Mouse (Mus musculus): ENCODE data around the gene Egfl6.
"Not testable (repeated sequence)": the region's sequence is repeated elsewhere in the genome, so short reads cannot be mapped to it uniquely, and the experiment has no call there.

Gene Egfl6

DNA sequence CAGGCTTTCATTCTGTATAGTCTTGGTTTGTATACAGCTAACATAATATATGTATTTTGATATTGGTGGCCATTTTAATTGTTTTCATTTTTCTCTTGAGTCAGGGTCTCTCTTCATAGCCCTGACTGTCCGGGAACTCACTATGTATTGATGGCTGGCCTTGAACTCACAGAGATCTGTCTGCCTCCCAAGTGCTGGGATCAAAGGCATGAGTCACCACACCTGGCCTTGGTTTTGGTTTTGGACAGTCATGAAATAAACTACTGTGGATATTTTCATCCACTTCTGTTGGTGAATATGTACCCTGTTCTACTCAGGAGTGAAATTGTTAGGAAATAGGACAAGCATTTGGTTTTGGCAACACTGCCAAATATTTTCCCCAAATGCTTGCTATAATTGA is 68.9 kb downstream of the Egfl6 start:
- no peak for DNase-seq (ENCODE audit: low spot score in 2 of 2)

DNA sequence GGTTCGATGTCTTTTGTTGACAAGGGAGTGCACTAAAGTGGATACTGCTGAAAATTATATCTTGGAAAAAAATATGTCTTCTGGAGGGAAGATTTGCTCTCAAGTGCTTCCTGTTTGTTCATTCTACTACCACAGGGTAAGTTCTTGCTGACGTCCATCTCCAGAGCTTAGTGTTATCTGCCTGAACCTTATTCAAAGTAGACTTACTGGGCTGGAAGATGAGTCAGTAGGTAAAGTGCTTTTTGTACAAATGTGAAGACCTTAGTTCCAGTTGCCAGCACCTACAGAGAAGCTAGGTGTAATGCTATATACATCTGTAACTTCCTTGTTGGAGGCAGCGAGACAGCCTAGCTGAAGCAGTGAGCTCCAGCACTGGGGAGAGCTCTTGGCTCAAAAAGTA is 69.6 kb downstream of the Egfl6 start:
- no peak for DNase-seq (ENCODE audit: low spot score in 2 of 2)

DNA sequence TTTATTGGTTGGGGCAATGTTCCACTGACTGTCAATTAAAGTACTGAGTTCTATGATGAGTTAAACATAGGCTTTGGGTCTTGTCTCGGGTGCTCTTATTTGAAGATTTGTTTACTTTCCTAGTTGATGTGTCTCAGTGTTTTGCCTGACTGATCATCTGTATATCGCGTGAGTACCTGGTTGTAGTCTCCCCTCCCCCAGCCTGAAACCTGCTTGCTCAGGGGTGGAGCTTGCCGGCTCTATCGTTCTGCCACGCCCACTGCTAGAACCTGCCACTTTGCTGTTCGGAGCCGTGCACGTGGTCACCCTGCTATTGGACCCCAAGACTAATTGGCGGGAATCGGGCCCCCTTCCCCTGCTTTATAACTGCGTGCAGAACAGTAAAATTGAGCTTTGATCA is 71.5 kb downstream of the Egfl6 start:
- DNase-seq (ENCODE audit: low spot score in 2 of 2) = not testable (repeated sequence)

DNA sequence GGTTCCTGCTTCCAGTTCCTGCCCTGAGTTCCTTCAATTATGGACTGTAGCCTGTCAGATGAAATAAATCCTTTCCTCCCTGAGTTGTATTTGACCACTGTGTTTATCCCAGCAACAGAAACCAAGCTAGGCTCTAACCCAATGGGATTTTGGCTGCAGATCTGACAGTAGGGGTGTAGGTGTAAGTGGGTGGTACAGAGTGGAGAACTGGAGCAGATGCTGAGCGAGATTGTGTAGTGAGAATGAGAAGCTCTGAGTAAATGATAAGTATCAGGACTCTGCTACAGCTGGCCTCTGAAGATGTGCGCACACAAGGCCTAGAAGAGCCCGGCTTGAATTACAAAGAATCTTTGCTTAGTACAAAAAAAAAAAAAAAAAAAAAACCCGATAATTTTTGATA is 73.4 kb downstream of the Egfl6 start:
- peak in 1 of 2 experiments; percentile 4 for DNase-seq (ENCODE audit: low spot score in 2 of 2)

DNA sequence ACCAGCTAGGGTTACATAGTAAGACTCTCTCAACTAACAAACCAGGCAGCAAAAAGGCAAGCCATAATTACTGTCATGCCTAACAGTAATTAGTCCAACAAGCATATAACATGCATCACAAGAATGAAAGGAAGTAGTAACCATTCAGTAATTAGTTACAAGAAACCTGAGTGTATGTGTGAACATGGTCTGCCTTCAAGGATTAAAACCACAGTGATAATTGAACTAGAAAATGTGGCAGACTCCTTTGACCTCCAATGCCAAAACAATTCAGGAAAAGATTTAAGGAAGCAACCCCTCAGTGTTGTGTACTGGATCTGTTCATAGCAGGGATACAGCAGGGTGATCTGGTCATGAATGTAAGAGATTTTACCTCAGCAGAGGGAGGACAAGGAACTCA is 74.4 kb downstream of the Egfl6 start:
- no peak for DNase-seq (ENCODE audit: low spot score in 2 of 2)

DNA sequence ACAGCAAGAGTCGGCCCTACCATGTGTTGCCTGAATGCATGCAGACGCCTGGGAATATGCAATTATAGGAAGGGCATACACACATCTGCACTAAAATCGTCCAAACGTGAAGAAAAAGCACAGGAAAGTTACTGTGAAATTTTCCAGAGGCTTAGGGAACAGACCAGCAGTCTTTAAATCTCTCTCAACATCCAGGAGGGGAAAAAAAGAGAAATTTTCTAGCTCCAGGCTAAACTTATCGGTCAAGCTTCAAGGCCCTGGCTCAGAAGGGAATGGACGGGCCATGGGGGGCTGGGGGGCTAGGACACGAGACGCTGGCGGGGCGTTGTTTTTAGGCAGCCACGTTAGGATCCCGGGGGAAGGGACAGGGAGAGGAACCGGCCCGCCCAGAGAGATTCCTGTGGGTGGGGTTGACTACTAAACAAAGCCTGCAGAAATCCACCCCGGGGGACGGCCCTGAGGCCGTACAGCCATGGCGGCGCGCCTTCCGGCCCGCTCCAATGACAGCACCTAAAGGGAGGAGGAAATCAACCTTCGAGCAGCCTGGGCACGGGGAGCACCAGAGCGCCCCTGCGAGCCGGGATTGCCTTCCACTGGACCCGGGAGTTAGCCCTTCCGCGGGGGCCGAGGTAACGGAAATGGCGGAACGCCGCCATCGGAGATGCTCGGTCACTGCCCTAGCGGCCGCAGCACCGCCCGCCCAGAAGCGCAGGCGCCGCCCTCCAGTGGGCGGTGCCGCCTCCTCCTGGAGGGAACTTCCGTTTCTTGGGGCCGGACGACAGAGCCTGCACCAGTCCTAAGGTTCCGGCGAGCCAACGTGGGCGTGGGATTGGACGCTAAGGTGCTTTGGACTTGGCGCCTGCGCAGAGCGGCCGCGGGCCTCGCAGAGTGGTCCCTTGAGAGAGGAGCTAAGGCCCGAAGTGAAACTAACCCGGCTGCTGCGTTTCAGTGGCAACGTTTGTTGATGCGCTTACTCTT is 75.5 kb downstream of the Egfl6 start:
- DNase-seq (ENCODE audit: low spot score in 2 of 2) = peak; percentile 86 to 87

DNA sequence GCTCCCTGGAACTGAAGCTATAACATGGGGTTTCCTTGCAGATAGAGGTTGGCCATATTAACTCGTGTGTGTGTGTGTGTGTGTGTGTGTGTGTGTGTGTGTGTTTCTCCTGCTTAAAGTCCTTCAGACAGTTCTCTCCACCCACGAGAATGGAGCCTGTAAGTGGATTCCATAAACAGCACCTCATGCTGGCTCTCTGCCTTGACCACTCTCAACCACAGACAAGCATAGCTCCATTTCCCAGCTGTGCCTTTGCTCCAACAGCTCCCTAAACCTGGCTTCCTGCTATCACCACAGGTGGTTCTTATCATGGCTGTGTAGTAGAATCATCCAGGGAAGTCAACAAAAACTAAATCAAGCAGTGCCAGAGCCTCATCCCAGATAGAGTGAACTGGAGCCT is 81.1 kb downstream of the Egfl6 start:
- DNase-seq (ENCODE audit: low spot score in 2 of 2) = no peak

DNA sequence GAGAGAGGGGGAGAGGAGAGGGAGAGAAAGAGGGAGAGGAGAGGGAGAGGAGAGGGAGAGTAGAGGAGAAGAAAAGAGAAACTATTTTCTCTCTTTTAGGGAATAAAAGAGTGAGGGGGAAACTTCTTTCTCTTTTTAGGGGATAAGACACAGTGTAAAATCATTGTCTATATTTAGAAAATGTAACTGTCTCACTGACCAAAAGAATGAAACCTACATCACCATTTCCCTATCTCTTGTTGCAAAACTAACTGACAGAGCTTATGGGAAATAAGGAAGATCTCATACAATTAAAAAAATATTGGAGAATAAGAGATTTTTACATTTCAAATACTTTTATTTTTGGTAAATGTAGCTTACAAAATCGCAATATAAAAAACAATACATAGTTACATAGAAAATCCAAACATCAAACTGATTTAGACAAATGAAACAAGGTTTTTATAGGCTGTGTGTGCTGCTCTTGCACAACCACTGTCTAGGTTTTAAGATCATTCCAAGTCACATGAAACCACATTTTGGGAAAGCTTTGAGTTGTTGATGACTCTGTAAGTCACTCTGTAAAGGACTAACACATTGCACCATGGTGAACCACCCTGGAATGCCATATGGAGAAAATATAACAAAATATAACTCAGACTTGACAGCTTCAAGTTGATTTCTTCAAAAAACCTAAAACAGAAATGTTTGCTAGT is 85.9 kb downstream of the Egfl6 start:
- no peak for DNase-seq (ENCODE audit: low spot score in 2 of 2)

DNA sequence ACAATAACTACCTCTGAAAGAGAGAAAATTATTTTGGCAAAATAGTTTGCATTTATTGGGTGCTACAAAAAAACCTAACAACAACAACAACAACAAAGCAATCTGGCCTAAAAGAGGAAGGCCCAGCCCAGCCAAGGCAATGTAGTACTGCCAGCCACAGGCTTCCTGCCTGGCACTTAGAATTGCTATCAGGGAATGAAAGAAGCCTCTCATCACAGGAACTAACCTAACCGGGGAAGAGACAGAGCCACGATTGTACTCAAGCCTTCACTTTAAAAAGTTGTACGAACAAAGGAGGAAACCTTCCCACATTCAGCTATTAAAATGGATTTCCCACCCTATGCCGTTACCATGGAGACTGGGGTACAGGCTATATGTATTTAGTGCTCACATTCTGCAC is 87.7 kb downstream of the Egfl6 start:
- DNase-seq (ENCODE audit: low spot score in 2 of 2) = no peak

DNA sequence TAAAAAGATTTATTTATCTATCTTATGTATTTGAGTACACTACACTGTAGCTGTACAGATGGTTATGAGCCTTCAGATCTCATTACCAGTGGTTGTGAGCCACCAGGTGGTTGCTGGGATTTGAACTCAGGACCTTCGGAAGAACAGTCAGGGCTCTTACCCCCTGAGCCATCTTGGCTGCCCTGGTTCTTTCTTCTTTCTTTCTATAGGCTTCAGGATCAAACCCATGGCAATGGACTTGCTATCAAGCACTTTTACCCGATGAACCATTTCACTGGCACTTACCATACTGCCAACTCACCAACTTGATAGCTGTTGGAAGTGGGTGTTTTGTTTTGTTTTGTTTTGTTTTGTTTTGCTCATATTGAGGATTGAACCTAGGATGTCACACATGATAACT is 90.5 kb downstream of the Egfl6 start:
- no peak for DNase-seq (ENCODE audit: low spot score in 2 of 2)

DNA sequence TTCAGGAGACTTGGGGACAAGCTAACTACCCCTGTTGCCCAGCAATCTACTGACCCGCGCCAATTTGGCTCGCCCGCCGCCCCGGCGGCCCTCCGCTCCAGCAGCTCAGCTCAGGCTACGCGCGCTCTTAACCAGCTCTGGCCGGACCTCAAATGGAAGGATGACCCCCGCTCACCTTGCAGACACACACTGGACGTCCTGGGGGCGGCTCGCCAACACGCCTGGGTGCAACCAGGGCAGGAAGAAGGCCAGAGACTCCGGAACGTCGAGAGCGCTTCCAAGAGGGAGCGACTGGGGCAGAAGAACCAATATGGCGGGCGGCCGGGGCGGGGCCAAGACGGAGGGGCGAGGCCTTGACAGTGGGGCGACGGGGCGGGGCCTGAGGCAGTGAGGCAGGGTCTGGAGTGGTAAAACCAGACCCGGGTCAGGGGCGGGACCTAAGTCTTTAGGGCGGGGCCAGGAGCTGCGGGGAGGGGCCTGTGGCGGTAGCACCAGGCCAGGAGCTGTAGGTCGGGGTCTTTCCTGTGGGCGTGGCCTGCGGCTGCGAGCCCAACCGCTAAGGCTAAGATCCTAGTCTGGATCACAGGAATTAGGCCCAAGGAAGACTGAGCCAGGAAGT is 106.0 kb downstream of the Egfl6 start, which contains the start of gene Rab9:
Gene Rab9, minus strand, starts transcription at position 503 of the 619 bp plus-strand sequence.
- DNase-seq (ENCODE audit: low spot score in 2 of 2) = peak; percentile 81 to 85

DNA sequence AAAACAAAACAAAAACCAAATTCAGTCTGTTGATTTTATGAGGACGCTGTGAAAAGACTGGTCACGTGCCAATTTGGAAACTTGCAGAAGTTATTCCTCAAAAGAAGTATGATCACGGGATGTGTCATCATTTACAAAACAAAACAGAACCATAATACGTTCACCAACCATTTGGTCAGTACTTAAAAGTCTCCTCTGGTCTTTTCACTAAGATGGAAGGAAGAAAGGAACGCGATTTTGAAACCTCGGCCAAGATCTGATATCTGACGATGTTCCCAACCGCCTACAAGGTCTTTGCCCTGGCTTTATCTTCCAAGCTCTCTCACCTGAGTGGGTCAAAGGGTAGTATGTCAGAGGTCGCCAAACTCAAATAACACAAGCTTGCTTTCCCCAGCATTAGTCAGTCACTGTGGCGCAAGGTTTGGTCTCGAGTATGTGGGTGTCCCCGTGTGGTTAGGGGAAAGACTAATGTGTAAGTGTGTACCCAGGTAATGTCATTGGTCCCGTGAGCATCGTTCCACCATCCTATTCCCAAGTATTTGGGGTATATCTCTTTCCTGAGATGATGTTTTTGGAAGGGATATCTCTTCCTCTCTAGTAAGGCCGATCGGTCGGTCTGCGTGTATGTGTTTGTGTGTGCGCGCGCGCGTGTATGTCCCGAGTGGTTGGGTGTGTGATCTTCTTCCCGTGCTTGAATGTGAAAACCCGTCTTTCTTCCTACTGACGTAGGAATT is 106.7 kb downstream of the Egfl6 start:
- no peak for DNase-seq (ENCODE audit: low spot score in 2 of 2)

DNA sequence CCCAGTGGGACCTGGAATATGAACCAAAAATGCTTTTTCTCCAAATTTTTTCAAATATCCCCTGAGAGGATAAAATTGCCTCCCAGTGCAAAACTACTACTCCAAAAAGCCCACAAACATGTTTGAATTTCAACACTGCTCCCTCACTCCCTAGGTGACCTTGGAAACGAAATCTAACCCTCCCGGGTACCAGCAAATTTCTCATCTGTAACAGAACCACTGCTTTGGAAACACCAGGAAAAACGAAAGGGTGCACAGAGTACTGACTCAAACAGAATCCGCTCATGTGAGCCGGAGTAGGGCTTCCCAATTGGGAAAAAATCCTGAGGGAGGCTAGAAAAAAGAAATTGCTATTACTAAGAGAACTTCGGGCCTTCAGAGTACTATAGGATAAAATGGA is 108.1 kb downstream of the Egfl6 start:
- DNase-seq (ENCODE audit: low spot score in 2 of 2) = no peak
